Mouse (Mus musculus): ENCODE data around the gene Pax3.

GRCm38 (mm10) chr1:78110311-78110710 lies 86.6 kb downstream of the Pax3 start:
- TF ChIP-seq POLR2A (IDR thresholded peaks at IDR 0.05; ENCODE audit: low read depth, low read length) (no peak), CTCF (IDR thresholded peaks at IDR 0.05; ENCODE audit: borderline replicate concordance, insufficient read depth, low read length) (no peak)
